Mouse (Mus musculus): ENCODE measurements around the gene Olfr578. TPM values are rescaled to one million over a fixed set of nuclear protein-coding genes. Genes with fewer than 3 reads are reported as not detected.

Olfr578 gene
- polyA plus RNA-seq, 1 experiment from 2014 or later: not detected

Other genes starting within 250 kb of the Olfr578 start
- not detected in 2 replicates for gene Olfr560, start 230.0 kb downstream of the Olfr578 start, polyA plus RNA-seq (2016; fragmentation: Nextera tagmentation; extraction: Ambion mirVana)
- 0.19 and 0.48 TPM in 2 replicates for gene Olfr78, start 229.9 kb downstream of the Olfr578 start, polyA plus RNA-seq (2016; fragmentation: Nextera tagmentation; extraction: Ambion mirVana)
- gene Olfr561, start 218.1 kb downstream of the Olfr578 start, polyA plus RNA-seq (2016; fragmentation: Nextera tagmentation; extraction: Ambion mirVana): 0.13 and 0.18 TPM in 2 replicates
- gene Olfr564, start 185.8 kb downstream of the Olfr578 start, polyA plus RNA-seq (2016; fragmentation: Nextera tagmentation; extraction: Ambion mirVana): not detected in 2 replicates
- not detected in 2 replicates for gene Olfr566, start 130.6 kb downstream of the Olfr578 start, polyA plus RNA-seq (2016; fragmentation: Nextera tagmentation; extraction: Ambion mirVana)
- gene Olfr568, start 112.2 kb downstream of the Olfr578 start, polyA plus RNA-seq (2016; fragmentation: Nextera tagmentation; extraction: Ambion mirVana): not detected in 2 replicates
- gene Olfr569, start 98.4 kb downstream of the Olfr578 start, polyA plus RNA-seq (2016; fragmentation: Nextera tagmentation; extraction: Ambion mirVana): not detected in 2 replicates
- not detected in 2 replicates for gene Olfr570, start 94.7 kb downstream of the Olfr578 start, polyA plus RNA-seq (2016; fragmentation: Nextera tagmentation; extraction: Ambion mirVana)
- not detected in 2 replicates for gene Olfr571, start 71.8 kb downstream of the Olfr578 start, polyA plus RNA-seq (2016; fragmentation: Nextera tagmentation; extraction: Ambion mirVana)
- gene Olfr572, start 64.9 kb downstream of the Olfr578 start, polyA plus RNA-seq (2016; fragmentation: Nextera tagmentation; extraction: Ambion mirVana): not detected in 2 replicates
- not detected in 2 replicates for gene Olfr573-ps1, start 46.7 kb downstream of the Olfr578 start, polyA plus RNA-seq (2016; fragmentation: Nextera tagmentation; extraction: Ambion mirVana)
- gene Olfr574, start 40.9 kb downstream of the Olfr578 start, polyA plus RNA-seq (2016; fragmentation: Nextera tagmentation; extraction: Ambion mirVana): not detected in 2 replicates
- gene Olfr575, start 30.5 kb downstream of the Olfr578 start, polyA plus RNA-seq (2016; fragmentation: Nextera tagmentation; extraction: Ambion mirVana): not detected in 2 replicates
- gene Olfr576, start 26.7 kb downstream of the Olfr578 start, polyA plus RNA-seq (2016; fragmentation: Nextera tagmentation; extraction: Ambion mirVana): not detected in 2 replicates
- gene Olfr577, start 13.4 kb downstream of the Olfr578 start, polyA plus RNA-seq (2016; fragmentation: Nextera tagmentation; extraction: Ambion mirVana): not detected in 2 replicates
- gene Olfr582, start 48.7 kb upstream of the Olfr578 start, polyA plus RNA-seq (2016; fragmentation: Nextera tagmentation; extraction: Ambion mirVana): not detected in 2 replicates
- not detected in 2 replicates for gene Olfr583, start 62.0 kb upstream of the Olfr578 start, polyA plus RNA-seq (2016; fragmentation: Nextera tagmentation; extraction: Ambion mirVana)
- not detected in 2 replicates for gene Olfr584, start 92.6 kb upstream of the Olfr578 start, polyA plus RNA-seq (2016; fragmentation: Nextera tagmentation; extraction: Ambion mirVana)
- gene Olfr585, start 108.4 kb upstream of the Olfr578 start, polyA plus RNA-seq (2016; fragmentation: Nextera tagmentation; extraction: Ambion mirVana): not detected in 2 replicates
- not detected in 2 replicates for gene Olfr586, start 136.3 kb upstream of the Olfr578 start, polyA plus RNA-seq (2016; fragmentation: Nextera tagmentation; extraction: Ambion mirVana)
- not detected in 2 replicates for gene Olfr588-ps1, start 151.6 kb upstream of the Olfr578 start, polyA plus RNA-seq (2016; fragmentation: Nextera tagmentation; extraction: Ambion mirVana)
- not detected in 2 replicates for gene Olfr589, start 167.0 kb upstream of the Olfr578 start, polyA plus RNA-seq (2016; fragmentation: Nextera tagmentation; extraction: Ambion mirVana)
- gene Olfr591, start 189.0 kb upstream of the Olfr578 start, polyA plus RNA-seq (2016; fragmentation: Nextera tagmentation; extraction: Ambion mirVana): not detected in 2 replicates
- gene Olfr592, start 195.5 kb upstream of the Olfr578 start, polyA plus RNA-seq (2016; fragmentation: Nextera tagmentation; extraction: Ambion mirVana): not detected in 2 replicates
- gene Olfr593, start 222.5 kb upstream of the Olfr578 start, polyA plus RNA-seq (2016; fragmentation: Nextera tagmentation; extraction: Ambion mirVana): not detected in 2 replicates
- gene Olfr594, start 227.7 kb upstream of the Olfr578 start, polyA plus RNA-seq (2016; fragmentation: Nextera tagmentation; extraction: Ambion mirVana): not detected in 2 replicates

Measured in neural tube, embryonic 12.5 days (tissue).